Mouse (Mus musculus): ENCODE measurements around the gene Ttf1. TPM values are rescaled to one million over a fixed set of nuclear protein-coding genes. Genes with fewer than 3 reads are reported as not detected.
A peak's percentile ranks its signal among the peaks of the same experiment; 100 is the strongest.

The Ttf1 gene
- 10 to 100 TPM; 20.0 to 93.8 (median 63.6) TPM for total RNA-seq (2018; cell fraction: chromatin; rRNA removed)
- 10 to 100 TPM in 10 of 26 experiments, 1 to 10 TPM in 16; 5.8 to 13.3 (median 9.0) TPM for total RNA-seq (2018; cell fraction: cytosol; rRNA removed)
- 10 to 100 TPM; 15.4 to 62.3 (median 32.1) TPM for total RNA-seq (2018; cell fraction: nucleus; rRNA removed)
- polyA plus RNA-seq (2018), result 8.0 to 12.4 TPM (median 10.7 TPM) in 3 replicates

DNA sequence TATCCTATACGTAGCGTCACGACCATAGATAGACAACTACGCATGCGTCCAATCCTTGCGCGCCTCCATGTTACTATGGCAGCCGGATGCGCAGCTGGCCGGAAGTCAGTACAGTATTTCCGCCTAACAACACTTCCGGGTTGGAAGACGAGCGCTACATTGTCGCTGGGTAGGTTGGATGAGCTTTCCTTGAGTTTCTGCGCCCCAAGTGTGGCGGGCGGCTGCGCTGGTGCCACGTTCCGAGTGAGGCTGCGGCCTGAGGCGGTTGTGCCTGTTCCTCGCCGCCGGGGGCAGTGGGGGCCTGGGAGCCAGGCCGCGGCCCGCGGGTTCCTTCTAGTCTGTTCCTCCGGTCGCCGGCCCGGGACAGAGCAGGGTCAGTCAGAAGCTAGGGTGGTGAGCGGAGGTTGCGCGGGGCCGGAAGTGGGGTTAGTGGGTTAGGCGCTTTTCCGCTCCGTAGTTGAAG lies at the start of gene Ttf1:
TSS of gene Ttf1 (plus strand) at position 128 of the 463 bp plus-strand sequence.
- under 1% methylated on average over 41 of the region's 41 CpGs for WGBS (ENCODE audit: missing documents)
- H3K79me2 ChIP-seq (ENCODE audit: inconsistent target), result peaks cover 45% of the 10 kb centered on the region
- peak within 1 kb of the TSS; percentile 85 for H3K4me3 ChIP-seq (ENCODE audit: inconsistent target)
- H3K36me3 ChIP-seq (ENCODE audit: inconsistent target), result no peaks in the 10 kb centered on the region; the same call in 1 of the 2 replicates
- H3K27ac ChIP-seq, result peak within 1 kb of the TSS; percentile 62

DNA sequence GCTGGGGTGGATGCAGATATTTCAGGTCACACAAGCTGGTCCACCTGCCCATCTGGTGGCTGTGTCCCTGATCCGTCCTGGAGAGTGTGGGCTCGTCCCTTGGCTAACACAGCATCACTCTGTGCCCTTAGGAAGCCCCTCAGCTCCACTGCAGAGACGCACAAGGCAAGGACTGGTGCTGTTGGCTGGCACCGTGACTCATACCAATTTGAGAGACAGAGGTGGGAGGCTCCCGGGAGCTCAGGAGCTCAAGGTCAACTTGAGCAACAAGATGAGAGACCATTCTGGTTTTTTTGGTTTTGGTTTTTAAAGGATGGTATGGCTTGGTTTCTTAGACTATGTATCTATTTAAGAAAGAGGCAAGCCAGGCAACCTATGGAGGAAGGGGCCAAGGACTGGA lies 47.5 kb upstream of the Ttf1 start:
- Histone ChIP-seq H3K27ac (no peak overlapping the region), H3K4me3 (ENCODE audit: inconsistent target) (no peak overlapping the region), H3K36me3 (ENCODE audit: inconsistent target) (no peaks in the 10 kb centered on the region), H3K79me2 (ENCODE audit: inconsistent target) (no peaks in the 10 kb centered on the region)
- 81% methylated on average over 5 of the region's 5 CpGs for WGBS (ENCODE audit: missing documents)

DNA sequence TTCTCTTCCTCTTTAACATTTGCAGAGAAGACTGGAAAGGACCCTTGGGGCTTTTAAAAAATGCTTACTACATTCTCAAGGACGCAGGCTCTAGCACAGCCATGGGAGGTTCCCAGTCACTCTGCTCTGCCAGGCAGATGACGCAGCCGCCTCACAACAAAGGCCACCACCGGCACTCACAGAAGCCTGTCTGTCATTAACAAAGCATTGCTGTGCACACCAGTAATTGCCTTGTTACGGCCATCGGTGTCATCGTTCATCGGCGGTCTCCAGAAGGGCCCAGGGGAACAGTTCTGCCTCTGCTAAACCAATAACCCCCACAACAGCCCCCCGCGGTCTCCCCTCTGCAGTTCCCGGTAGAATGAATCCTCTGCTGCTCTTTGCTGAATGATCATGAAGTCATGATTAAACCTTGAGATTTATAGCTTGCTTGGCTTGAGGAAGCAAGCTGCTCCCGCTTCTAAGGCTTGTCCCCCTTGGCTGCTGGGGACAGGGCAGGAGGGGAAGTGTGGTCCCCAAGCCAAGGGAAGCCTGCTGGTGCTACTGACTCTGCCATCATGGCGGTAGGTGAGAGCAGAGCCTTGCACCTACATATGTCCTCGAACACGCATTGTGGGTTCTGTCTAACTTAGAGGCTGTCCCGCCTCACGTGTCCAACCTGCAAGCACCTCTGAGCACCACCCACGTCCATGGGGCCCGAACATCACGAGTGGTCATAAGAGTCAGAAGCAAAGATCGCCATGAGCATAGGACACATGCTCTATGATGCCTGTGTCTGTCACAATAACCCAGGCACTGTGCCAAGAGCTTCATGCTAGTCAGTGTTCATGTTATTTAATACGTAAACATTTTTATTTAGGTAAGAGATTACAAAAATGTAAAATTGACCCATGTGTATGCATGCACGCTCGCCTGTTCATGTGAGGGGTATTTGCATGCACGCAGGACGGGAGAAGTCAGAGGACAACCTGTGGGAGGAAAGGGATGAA lies 43.2 kb upstream of the Ttf1 start:
- Histone ChIP-seq H3K4me3 (ENCODE audit: inconsistent target) (no peak overlapping the region), H3K27ac (no peak overlapping the region), H3K36me3 (ENCODE audit: inconsistent target) (no peaks in the 10 kb centered on the region), H3K79me2 (ENCODE audit: inconsistent target) (no peaks in the 10 kb centered on the region)
- WGBS (ENCODE audit: missing documents), result 55% methylated on average over 27 of the region's 27 CpGs

DNA sequence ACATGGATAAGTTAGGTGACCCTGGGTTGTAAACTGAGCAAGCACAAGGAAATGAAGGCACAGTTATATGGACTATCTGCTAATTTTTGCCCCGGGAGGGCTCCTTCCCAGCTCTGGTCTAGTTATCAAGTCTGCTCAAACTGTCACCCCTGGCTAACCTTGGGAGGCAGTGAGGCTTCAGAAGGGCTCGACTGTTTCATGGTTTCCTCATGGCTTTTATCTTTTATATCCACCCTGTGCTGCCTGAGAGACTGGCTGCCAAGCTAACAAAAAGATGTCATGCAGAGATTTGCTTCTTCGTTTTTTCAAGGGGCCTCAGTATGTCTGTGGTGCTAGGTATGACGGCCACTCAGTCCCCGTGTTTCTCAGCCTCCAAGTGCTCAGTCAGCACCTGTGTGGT lies 41.4 kb upstream of the Ttf1 start:
- H3K36me3 ChIP-seq (ENCODE audit: inconsistent target), result no peaks in the 10 kb centered on the region
- 69% methylated on average over 5 of the region's 5 CpGs for WGBS (ENCODE audit: missing documents)

DNA sequence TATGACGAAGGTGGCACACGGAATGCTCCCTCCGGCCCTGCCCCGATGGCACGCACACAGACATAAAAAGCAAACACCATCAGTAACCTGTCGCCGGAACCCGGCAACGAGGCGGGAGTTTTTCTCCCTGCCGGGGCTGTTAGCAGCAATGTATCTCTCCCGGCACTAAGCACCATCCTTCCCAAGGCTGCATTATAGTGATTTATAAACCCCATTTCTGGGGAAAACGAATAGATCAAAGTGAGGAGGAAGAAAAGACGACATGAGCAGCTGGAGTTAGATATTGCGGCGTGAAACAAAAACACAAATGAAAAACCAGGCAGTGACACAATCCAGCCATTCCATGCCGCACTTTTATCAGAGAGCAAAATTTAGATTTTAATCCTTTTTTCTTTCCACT lies 39.0 kb upstream of the Ttf1 start:
- no peaks in the 10 kb centered on the region for H3K79me2 ChIP-seq (ENCODE audit: inconsistent target)
- no peak overlapping the region for H3K27ac ChIP-seq
- no peak overlapping the region for H3K4me3 ChIP-seq (ENCODE audit: inconsistent target)
- H3K36me3 ChIP-seq (ENCODE audit: inconsistent target), result no peaks in the 10 kb centered on the region
- 76% methylated on average over 17 of the region's 17 CpGs for WGBS (ENCODE audit: missing documents)

More for the DNA sequence above, 41.4 kb upstream of the Ttf1 start:
- no peak overlapping the region for H3K4me3 ChIP-seq (ENCODE audit: inconsistent target)
- no peak overlapping the region for H3K27ac ChIP-seq
- H3K79me2 ChIP-seq (ENCODE audit: inconsistent target), result no peaks in the 10 kb centered on the region

DNA sequence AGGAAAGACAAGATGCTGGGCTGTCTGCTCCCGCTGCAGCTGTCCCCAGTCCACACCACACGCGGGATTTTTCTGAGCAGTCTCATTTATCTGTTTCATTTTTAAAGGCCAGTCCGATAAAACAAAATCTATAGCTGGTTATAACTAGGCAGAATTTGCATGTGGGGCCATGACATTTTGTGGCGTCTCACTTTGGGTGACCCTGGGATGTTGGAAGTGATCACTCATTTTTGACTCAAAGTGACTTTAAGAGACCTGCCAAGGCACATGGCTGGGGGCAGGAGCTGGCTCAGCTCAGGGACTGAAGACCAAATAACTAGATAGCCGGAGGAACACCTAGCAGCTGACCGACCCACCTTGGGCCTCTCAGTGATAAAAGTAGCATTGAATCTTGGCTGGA lies 37.1 kb upstream of the Ttf1 start:
- WGBS (ENCODE audit: missing documents), result 97% methylated on average over 7 of the region's 7 CpGs
- Histone ChIP-seq H3K4me3 (ENCODE audit: inconsistent target) (no peak overlapping the region), H3K27ac (no peak overlapping the region), H3K36me3 (ENCODE audit: inconsistent target) (no peaks in the 10 kb centered on the region), H3K79me2 (ENCODE audit: inconsistent target) (no peaks in the 10 kb centered on the region)

DNA sequence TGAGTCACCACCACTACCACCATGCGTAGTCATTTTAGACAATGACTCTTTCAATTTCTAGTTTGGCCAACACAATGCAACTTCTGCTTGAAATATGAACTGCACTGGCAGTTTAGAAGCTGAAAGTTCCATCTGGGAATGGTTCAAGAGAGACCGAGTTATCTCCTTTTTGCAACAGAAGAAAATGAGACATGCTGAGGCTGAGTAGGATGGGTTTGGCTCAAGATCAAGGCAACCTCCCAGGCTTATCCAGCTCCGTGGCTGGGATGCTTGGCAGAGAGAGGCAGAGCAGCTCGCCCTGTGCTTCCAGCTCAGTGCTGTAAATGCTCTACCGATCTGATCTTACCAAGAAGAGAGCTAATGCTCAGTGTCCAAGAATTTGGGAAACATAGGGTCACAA lies 34.8 kb upstream of the Ttf1 start:
- no peak overlapping the region for H3K27ac ChIP-seq
- H3K79me2 ChIP-seq (ENCODE audit: inconsistent target), result no peaks in the 10 kb centered on the region
- WGBS (ENCODE audit: missing documents), result 89% methylated on average over 5 of the region's 5 CpGs
- H3K4me3 ChIP-seq (ENCODE audit: inconsistent target), result no peak overlapping the region
- no peaks in the 10 kb centered on the region for H3K36me3 ChIP-seq (ENCODE audit: inconsistent target)

DNA sequence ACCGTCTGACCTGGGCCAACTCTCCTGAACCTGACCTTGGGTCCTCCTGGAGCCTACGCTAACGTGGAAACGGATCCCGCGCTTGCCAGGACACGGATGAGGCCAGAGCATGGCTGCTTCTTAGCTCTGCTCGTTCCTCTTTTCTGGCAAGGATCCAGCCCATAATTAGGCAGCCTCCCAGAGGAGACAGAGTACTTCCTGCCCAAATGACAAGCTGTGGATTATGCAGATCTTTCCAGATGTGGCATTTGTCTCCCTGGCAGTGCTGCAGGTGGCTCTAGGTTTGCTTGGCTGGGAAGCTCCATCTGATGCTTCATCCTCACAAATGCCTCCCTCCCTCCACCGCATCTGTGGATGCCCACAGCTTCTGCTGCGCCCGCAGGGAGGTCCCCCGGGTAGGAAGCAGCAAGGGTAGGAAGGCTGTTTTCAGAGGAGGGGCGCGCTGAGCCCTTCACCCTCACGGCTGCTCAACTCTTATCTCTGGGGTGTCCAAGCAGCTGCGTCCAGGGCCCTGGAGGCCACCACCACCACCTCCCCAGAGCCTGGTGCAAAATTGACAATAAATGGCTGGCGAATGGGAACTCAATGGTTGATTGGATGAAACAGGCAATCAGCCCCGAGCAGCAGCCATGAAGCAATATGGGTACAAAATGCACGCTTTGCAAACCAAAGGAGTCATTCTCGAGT lies 29.9 kb upstream of the Ttf1 start:
- no peak overlapping the region for H3K27ac ChIP-seq
- H3K36me3 ChIP-seq (ENCODE audit: inconsistent target), result no peaks in the 10 kb centered on the region
- no peak overlapping the region for H3K4me3 ChIP-seq (ENCODE audit: inconsistent target)
- 50% methylated on average over 15 of the region's 20 CpGs for WGBS (ENCODE audit: missing documents)
- no peaks in the 10 kb centered on the region for H3K79me2 ChIP-seq (ENCODE audit: inconsistent target)

DNA sequence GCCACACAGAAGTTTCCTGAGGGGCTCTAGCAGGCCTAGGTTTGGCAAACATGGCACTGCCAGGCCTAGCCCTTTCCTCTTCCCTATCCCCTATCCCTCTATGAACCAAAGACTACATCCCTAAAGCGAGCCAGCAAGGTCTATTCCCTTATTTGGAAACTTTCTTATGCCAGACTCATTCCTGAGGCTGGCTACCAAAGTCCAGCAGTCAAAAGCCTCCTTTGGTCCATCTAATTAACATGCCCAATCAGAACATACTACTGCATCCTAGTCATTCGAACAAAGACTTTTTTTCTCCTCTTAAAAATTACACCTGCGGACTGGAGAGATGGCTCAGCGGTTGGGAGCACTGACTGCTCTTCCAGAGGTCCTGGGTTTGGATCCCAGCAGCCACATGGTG lies 28.1 kb upstream of the Ttf1 start:
- Histone ChIP-seq H3K36me3 (ENCODE audit: inconsistent target) (no peaks in the 10 kb centered on the region), H3K79me2 (ENCODE audit: inconsistent target) (no peaks in the 10 kb centered on the region), H3K4me3 (ENCODE audit: inconsistent target) (no peak overlapping the region), H3K27ac (no peak overlapping the region)
- 89% methylated on average over 4 of the region's 4 CpGs for WGBS (ENCODE audit: missing documents)

DNA sequence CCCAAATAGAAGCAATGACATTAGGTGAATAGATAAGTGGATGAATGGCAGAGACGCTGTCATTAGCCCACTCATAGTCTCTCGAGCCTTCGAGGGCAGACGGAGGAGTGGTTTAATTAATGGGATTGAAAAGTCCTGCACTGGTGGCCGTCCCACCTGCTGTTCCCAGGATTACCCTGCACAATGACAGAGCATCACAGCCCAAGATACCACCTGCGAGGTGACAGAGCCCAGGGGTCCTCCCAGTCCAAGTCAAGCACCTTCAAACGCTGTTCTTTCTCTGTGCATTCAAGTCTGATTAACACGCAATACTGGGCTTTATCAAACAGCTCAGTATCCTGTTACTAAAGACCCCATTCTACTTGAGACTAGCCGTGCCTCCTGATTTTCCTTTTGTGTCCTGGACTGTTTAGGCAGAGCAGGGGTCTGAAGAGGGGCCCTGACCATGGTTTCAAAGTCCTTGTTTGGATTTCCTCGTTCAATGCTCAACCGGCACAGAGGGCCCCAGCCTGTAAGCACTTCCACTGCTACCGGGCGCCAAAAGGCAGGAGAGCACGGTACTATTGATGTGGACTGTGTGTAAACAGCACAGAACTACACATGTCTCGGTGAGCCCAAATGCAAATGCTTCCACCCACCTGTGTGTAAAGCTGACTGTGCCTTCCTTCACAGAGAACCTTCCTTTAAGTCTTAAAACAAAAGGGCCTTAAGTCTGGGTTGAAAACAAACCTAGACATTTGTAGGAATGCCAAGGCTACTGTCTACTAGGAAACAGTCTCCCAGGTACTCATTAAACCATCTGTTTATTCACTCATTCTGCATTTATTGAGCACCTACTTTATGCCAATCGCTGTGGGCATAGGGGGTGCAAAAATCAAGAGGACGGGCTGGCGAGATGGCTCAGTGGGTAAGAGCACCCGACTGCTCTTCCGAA lies 25.3 kb upstream of the Ttf1 start:
- no peaks in the 10 kb centered on the region for H3K79me2 ChIP-seq (ENCODE audit: inconsistent target)
- no peak overlapping the region for H3K27ac ChIP-seq
- WGBS (ENCODE audit: missing documents), result 85% methylated on average over 18 of the region's 20 CpGs
- no peak overlapping the region for H3K4me3 ChIP-seq (ENCODE audit: inconsistent target)
- no peaks in the 10 kb centered on the region for H3K36me3 ChIP-seq (ENCODE audit: inconsistent target)

DNA sequence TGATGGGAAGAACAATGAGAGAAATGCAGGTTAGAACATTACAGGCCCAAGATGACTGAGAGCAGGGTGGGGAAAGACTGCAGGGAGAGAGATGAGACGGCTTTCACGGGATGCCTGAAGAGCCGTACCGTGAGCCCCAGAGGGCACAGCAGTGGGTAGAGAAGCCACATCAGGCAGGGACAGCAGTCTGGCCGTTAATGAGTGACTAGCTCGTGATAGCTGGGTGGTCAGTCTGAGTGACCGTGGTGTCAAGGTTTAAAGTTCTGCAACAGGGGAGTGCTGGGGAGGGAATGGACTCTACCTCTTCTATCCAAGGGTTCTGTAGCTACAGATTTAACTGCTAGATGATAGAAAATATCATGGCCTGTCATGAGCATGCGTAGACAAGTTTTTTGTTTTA lies 24.4 kb upstream of the Ttf1 start:
- H3K27ac ChIP-seq, result no peak overlapping the region
- no peaks in the 10 kb centered on the region for H3K79me2 ChIP-seq (ENCODE audit: inconsistent target)
- no peak overlapping the region for H3K4me3 ChIP-seq (ENCODE audit: inconsistent target)
- H3K36me3 ChIP-seq (ENCODE audit: inconsistent target), result no peaks in the 10 kb centered on the region
- WGBS (ENCODE audit: missing documents), result 83% methylated on average over 8 of the region's 8 CpGs

DNA sequence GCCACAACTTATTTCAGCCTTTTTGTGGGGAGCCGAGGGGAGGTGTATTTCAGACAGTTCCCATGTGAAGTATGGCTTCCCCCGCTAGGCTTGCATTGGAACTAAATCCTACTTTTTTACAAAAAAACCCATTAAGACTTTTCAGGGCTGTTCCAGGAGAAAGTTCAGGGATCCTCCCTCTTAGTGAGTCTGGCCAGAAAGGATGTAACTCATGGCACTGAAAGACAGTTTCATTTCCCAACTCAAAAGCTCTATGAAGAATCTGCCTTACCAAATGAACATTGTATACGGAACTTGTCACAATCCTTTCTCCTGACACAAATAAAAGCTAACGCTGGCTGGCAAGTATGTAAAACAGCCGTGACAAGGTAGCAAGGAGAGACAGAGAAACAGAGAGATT lies 20.3 kb upstream of the Ttf1 start:
- Histone ChIP-seq H3K27ac (no peak overlapping the region), H3K36me3 (ENCODE audit: inconsistent target) (no peaks in the 10 kb centered on the region), H3K4me3 (ENCODE audit: inconsistent target) (no peak overlapping the region), H3K79me2 (ENCODE audit: inconsistent target) (no peaks in the 10 kb centered on the region)
- 51% methylated on average over 5 of the region's 5 CpGs for WGBS (ENCODE audit: missing documents)

DNA sequence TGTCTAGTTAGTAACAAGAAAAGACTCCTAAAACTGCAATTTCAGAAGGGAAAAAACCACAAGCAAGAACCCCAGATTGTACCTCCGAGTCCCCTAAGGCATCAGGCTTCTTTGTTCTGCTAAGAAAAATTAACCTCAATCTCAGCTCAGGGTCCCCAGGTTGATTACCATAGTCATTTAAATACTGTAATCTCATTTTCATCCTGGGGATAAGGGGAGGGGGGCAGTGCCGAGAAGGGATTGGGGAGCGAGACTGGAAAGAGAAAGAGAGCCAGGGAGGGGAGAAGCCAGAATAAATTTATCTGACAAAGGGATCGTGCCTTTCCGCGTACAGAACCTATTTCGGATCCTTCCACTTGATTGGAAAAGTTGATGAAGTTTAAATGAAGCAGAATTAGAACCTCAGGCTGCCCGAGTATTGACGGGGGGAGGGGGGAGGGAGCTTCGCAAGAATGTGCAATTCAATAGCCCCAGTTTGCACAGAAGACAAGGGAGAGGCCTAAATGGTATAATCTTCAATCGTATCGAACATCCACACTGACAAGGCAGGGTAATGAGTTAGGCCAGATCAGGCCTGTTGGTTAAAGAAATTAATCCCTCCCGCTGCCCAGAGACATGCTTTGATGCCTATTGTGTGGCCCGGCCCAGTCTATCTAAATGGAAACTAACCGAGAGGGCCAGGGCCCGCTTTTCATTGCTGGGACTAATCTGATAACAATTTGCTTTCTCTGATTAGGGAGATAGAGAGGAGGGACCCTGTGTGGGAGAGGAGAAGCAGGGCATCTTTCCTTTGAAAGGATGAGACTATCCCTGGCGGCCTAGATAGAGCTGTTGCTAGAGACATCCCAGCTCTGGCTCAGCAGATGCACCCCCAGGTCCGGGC lies 19.2 kb upstream of the Ttf1 start:
- Histone ChIP-seq H3K27ac (no peak overlapping the region), H3K4me3 (ENCODE audit: inconsistent target) (no peak overlapping the region), H3K79me2 (ENCODE audit: inconsistent target) (no peaks in the 10 kb centered on the region), H3K36me3 (ENCODE audit: inconsistent target) (no peaks in the 10 kb centered on the region)
- WGBS (ENCODE audit: missing documents), result 64% methylated on average over 18 of the region's 18 CpGs

All from macrophage (primary cell).